ENCODE assay signal across 10 mouse cellular contexts in genomic region chr9:52495483-52496270, GRCm38 (mm10).
DNase-seq lines count a peak whose midpoint lies in the region; ATAC-seq and TF ChIP-seq lines count a peak whose summit lies in the region.
"Had no signal": no experiment of that assay in that cellular context is flagged by ENCODE, and none has a peak within 500 bp of the region (broad histone marks: within the 10 kb centered on the region; RNA-seq: fewer than 3 reads in every experiment).

No protein-coding gene starts in this region.

- peak; percentile 50 for DNase-seq in forebrain, embryonic 11.5 days (ENCODE audit: low spot score)
- no peak for DNase-seq in forebrain, embryonic 10.5 days (ENCODE audit: extremely low spot score, low spot score)
- DNase-seq in liver, embryonic 14.5 days (ENCODE audit: low read depth in 3 of 3, low spot score in 3 of 3), result no peak
- no peak for DNase-seq in liver
- peak; percentile 3 for DNase-seq in WW6 (ENCODE audit: low read depth, low spot score)
- peak; percentile 41 for DNase-seq in limb, embryonic 14.5 days (ENCODE audit: low spot score)
- no peak for DNase-seq in frontal cortex, postnatal 10 days (ENCODE audit: low spot score in 2 of 2)
- DNase-seq: kidney, adult 11 months had no signal

- 63% methylated on average over 8 of the region's 8 CpGs for WGBS in forebrain, embryonic 11.5 days
- WGBS in forebrain, embryonic 10.5 days, result 61% methylated on average over 8 of the region's 8 CpGs
- WGBS in liver, embryonic 14.5 days (ENCODE audit: insufficient replicate concordance), result 46% methylated on average over 8 of the region's 8 CpGs
- WGBS in limb, embryonic 14.5 days, result 35% methylated on average over 8 of the region's 8 CpGs

- 0 out of 2 replicates have a peak, but pooled peaks have one; percentile 24 for ATAC-seq in forebrain, embryonic 11.5 days (replicated peaks; ENCODE audit: low FRiP score)
- ATAC-seq in liver, embryonic 14.5 days (ENCODE audit: insufficient read depth), result no peak
- ATAC-seq in limb, embryonic 14.5 days (ENCODE audit: low FRiP score, low read depth), result no peak
- ATAC-seq in erythroid progenitor cell, adult 5-6 weeks (replicated peaks; ENCODE audit: low FRiP score, poor library complexity, severe bottlenecking), result no peak

- no peak overlapping the region for H3K9ac ChIP-seq in forebrain, embryonic 11.5 days (ENCODE audit: low read length)
- no peak overlapping the region for H3K9ac ChIP-seq in liver, embryonic 14.5 days (replicated peaks)
- no peak overlapping the region for H3K9ac ChIP-seq in limb, embryonic 14.5 days (ENCODE audit: low read depth, low read length, severe bottlenecking)
- H3K9ac ChIP-seq: neural tube, embryonic 13.5 days had no signal

- no peaks in the 10 kb centered on the region for H3K9me3 ChIP-seq in forebrain, embryonic 11.5 days (ENCODE audit: control insufficient read depth, low read length)
- H3K9me3 ChIP-seq in forebrain, embryonic 10.5 days, result no peaks in the 10 kb centered on the region
- H3K9me3 ChIP-seq in liver, embryonic 14.5 days (ENCODE audit: control insufficient read depth, low read length), result no peaks in the 10 kb centered on the region
- H3K9me3 ChIP-seq in limb, embryonic 14.5 days (ENCODE audit: control insufficient read depth, low read length), result no peaks in the 10 kb centered on the region
- H3K9me3 ChIP-seq: neural tube, embryonic 13.5 days had no signal

- no peaks in the 10 kb centered on the region for H3K27me3 ChIP-seq in forebrain, embryonic 11.5 days (ENCODE audit: control insufficient read depth, insufficient read depth, low read length)
- no peaks in the 10 kb centered on the region for H3K27me3 ChIP-seq in forebrain, embryonic 10.5 days (ENCODE audit: poor library complexity, severe bottlenecking)
- H3K27me3 ChIP-seq in liver, embryonic 14.5 days (ENCODE audit: control insufficient read depth, insufficient read depth, low read length), result no peaks in the 10 kb centered on the region
- no peaks in the 10 kb centered on the region for H3K27me3 ChIP-seq in limb, embryonic 14.5 days (ENCODE audit: control insufficient read depth, insufficient read depth, low read length)
- H3K27me3 ChIP-seq: neural tube, embryonic 13.5 days had no signal

- no peak for TF ChIP-seq POLR2A in limb, embryonic 14.5 days (IDR thresholded peaks at IDR 0.05; ENCODE audit: borderline replicate concordance, extremely low read depth, insufficient read depth, insufficient read length)

- no peak for TF ChIP-seq EP300 in liver, embryonic 14.5 days (IDR thresholded peaks at IDR 0.05; ENCODE audit: low read depth)

- H3K4me3 ChIP-seq in forebrain, embryonic 11.5 days (ENCODE audit: low read depth, low read length), result no peak overlapping the region
- H3K4me3 ChIP-seq in forebrain, embryonic 10.5 days, result no peak overlapping the region
- H3K4me3 ChIP-seq in liver, embryonic 14.5 days (ENCODE audit: insufficient read depth in 1 of 2, low read depth in 2 of 2, low read length in 2 of 2), result no peak overlapping the region
- H3K4me3 ChIP-seq in limb, embryonic 14.5 days (replicated peaks; ENCODE audit: low read length), result no peak overlapping the region
- H3K4me3 ChIP-seq: neural tube, embryonic 13.5 days had no signal

- peak; percentile 31; the same call in 1 of the 2 replicates for TF ChIP-seq CTCF in liver, embryonic 14.5 days (IDR thresholded peaks at IDR 0.05; ENCODE audit: low read depth)

- H3K4me2 ChIP-seq in forebrain, embryonic 11.5 days (ENCODE audit: low read depth, low read length, severe bottlenecking), result no peak overlapping the region
- H3K4me2 ChIP-seq in liver, embryonic 14.5 days (ENCODE audit: low read depth), result no peak overlapping the region
- H3K4me2 ChIP-seq in limb, embryonic 14.5 days (replicated peaks; ENCODE audit: low read depth, low read length, severe bottlenecking), result no peak overlapping the region
- H3K4me2 ChIP-seq: neural tube, embryonic 13.5 days had no signal

- H3K4me1 ChIP-seq in forebrain, embryonic 11.5 days (replicated peaks; ENCODE audit: control insufficient read depth, insufficient read depth, low read length), result no peaks in the 10 kb centered on the region
- peaks cover 8% of the 10 kb centered on the region; the same call in 1 of the 2 replicates for H3K4me1 ChIP-seq in forebrain, embryonic 10.5 days
- H3K4me1 ChIP-seq in liver, embryonic 14.5 days (replicated peaks; ENCODE audit: control insufficient read depth in 2 of 2, insufficient read depth in 2 of 2, low read length in 1 of 2), result no peaks in the 10 kb centered on the region
- H3K4me1 ChIP-seq in limb, embryonic 14.5 days (ENCODE audit: control insufficient read depth, insufficient read depth, low read length), result 0 out of 2 replicates have a peak, but pooled peaks cover 7% of the 10 kb centered on the region

- no peak overlapping the region for H3K27ac ChIP-seq in forebrain, embryonic 11.5 days (ENCODE audit: low read depth, low read length)
- no peak overlapping the region for H3K27ac ChIP-seq in forebrain, embryonic 10.5 days
- no peak overlapping the region for H3K27ac ChIP-seq in liver, embryonic 14.5 days
- H3K27ac ChIP-seq in limb, embryonic 14.5 days (replicated peaks; ENCODE audit: low read depth, low read length), result no peak overlapping the region
- H3K27ac ChIP-seq: neural tube, embryonic 13.5 days had no signal

- no peaks in the 10 kb centered on the region for H3K36me3 ChIP-seq in forebrain, embryonic 11.5 days (ENCODE audit: control insufficient read depth, insufficient read depth, low read length)
- no peaks in the 10 kb centered on the region for H3K36me3 ChIP-seq in forebrain, embryonic 10.5 days (replicated peaks)
- H3K36me3 ChIP-seq in liver, embryonic 14.5 days (replicated peaks; ENCODE audit: control insufficient read depth, insufficient read depth, low read depth), result no peaks in the 10 kb centered on the region
- H3K36me3 ChIP-seq in limb, embryonic 14.5 days (ENCODE audit: control insufficient read depth, insufficient read depth, low read length), result no peaks in the 10 kb centered on the region
- H3K36me3 ChIP-seq: neural tube, embryonic 13.5 days had no signal

Comparison
In these comparisons a context has a peak if more than half of its experiments do, and no peak if none do; other contexts are left out.
1. DNase-seq: peak in forebrain, embryonic 11.5 days (single experiment), WW6 (single experiment) and limb, embryonic 14.5 days (single experiment); none in forebrain, embryonic 10.5 days (single experiment), liver, embryonic 14.5 days (0 of 3), liver (single experiment) and frontal cortex, postnatal 10 days (0 of 2).